Mouse (Mus musculus): ENCODE measurements at regions not wholly inside any gene's neighbourhood (a gene's known extent, or its start where the extent isn't known, plus 50 kb on each side); places are given as distances from the start of the nearest gene placed in this dataset.

DNA sequence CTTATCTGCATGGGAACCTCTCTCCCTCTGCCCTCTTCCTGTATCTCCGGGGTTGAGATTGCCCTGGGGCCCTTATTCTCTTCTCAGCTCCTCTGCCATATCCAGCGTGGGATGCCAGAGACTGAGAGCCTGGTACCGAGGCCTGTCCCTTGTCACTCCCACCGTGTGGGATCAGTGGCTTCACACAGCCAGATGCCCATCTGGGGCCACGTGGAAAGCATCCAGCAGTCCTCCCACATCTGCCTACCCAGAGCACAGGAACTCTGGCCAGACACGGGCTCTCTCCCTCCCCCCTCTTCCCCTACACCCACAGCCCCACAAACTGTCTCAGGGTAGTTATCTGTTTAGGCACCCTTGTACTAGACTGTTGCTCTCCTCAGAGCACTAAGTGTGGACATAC is 244.9 kb upstream of the Nat3 start:
- H3K27ac ChIP-seq (replicated peaks; ENCODE audit: insufficient read depth, low read depth, low read length), result no peak overlapping the region
- no peak overlapping the region for H3K9ac ChIP-seq (ENCODE audit: low read depth, low read length)
- 59% methylated on average over 6 of the region's 6 CpGs for WGBS
- H3K4me1 ChIP-seq (ENCODE audit: control insufficient read depth, insufficient read depth, low read length), result no peaks in the 10 kb centered on the region
- TF ChIP-seq CTCF (IDR thresholded peaks at IDR 0.05; ENCODE audit: low read depth, low read length) (no peak), POLR2A (IDR thresholded peaks at IDR 0.05; ENCODE audit: extremely low read depth, insufficient read depth, low read length) (no peak)
- no peak for DNase-seq (ENCODE audit: extremely low read depth, low read depth, low spot score)
- no peaks in the 10 kb centered on the region for H3K79me2 ChIP-seq (ENCODE audit: control insufficient read depth, insufficient read depth, low read length)
- H3K4me3 ChIP-seq (ENCODE audit: insufficient read depth, low read depth, low read length), result no peak overlapping the region
- H3K36me3 ChIP-seq (ENCODE audit: control insufficient read depth, insufficient read depth, low read length), result no peaks in the 10 kb centered on the region
- no peaks in the 10 kb centered on the region for H3K27me3 ChIP-seq (ENCODE audit: control insufficient read depth, insufficient read depth, low read length)

DNA sequence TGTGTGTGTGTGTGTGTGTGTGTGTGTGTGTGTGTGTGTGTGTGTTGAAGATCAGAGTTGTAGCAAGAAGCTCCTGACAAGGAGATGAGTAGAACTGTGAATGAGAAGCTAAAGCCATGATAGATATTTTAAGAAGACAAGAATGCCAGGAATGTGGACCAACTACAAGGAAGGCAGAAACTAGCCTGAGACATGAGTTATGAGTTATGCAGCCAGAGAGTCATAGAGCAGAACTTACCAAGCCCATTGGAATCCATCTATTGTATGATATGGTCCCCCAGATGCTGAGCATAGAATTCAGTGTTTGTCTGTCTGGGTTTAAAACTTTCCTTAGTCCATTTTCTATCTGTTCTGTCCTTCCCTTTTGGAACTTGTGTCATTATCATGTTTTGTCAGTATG is 244.2 kb upstream of the Nat3 start:
- no peak overlapping the region for H3K27ac ChIP-seq (replicated peaks; ENCODE audit: insufficient read depth, low read depth, low read length)
- no peaks in the 10 kb centered on the region for H3K27me3 ChIP-seq (ENCODE audit: control insufficient read depth, insufficient read depth, low read length)

GRCm38 (mm10) chr8:67310494-67310893 is 213.2 kb upstream of the Nat3 start:
- Histone ChIP-seq H3K27me3 (ENCODE audit: control insufficient read depth, insufficient read depth, low read length) (no peaks in the 10 kb centered on the region), H3K79me2 (ENCODE audit: control insufficient read depth, insufficient read depth, low read length) (no peaks in the 10 kb centered on the region), H3K9ac (ENCODE audit: low read depth, low read length) (no peak overlapping the region), H3K27ac (replicated peaks; ENCODE audit: insufficient read depth, low read depth, low read length) (no peak overlapping the region), H3K36me3 (ENCODE audit: control insufficient read depth, insufficient read depth, low read length) (no peaks in the 10 kb centered on the region), H3K4me3 (ENCODE audit: insufficient read depth, low read depth, low read length) (no peak overlapping the region), H3K4me1 (ENCODE audit: control insufficient read depth, insufficient read depth, low read length) (no peaks in the 10 kb centered on the region)
- WGBS, result 78% methylated on average over 1 of the region's 1 CpGs
- no peak for DNase-seq (ENCODE audit: extremely low read depth, low read depth, low spot score)
- no peak for TF ChIP-seq CTCF (IDR thresholded peaks at IDR 0.05; ENCODE audit: low read depth, low read length)
- no peak for TF ChIP-seq POLR2A (IDR thresholded peaks at IDR 0.05; ENCODE audit: extremely low read depth, insufficient read depth, low read length)

More for the DNA sequence above, 244.2 kb upstream of the Nat3 start:
- Histone ChIP-seq H3K4me3 (ENCODE audit: insufficient read depth, low read depth, low read length) (no peak overlapping the region), H3K79me2 (ENCODE audit: control insufficient read depth, insufficient read depth, low read length) (no peaks in the 10 kb centered on the region), H3K9ac (ENCODE audit: low read depth, low read length) (no peak overlapping the region), H3K36me3 (ENCODE audit: control insufficient read depth, insufficient read depth, low read length) (no peaks in the 10 kb centered on the region), H3K4me1 (ENCODE audit: control insufficient read depth, insufficient read depth, low read length) (no peaks in the 10 kb centered on the region)
- no peak for TF ChIP-seq CTCF (IDR thresholded peaks at IDR 0.05; ENCODE audit: low read depth, low read length)
- TF ChIP-seq POLR2A (IDR thresholded peaks at IDR 0.05; ENCODE audit: extremely low read depth, insufficient read depth, low read length), result no peak
- DNase-seq (ENCODE audit: extremely low read depth, low read depth, low spot score), result no peak

DNA sequence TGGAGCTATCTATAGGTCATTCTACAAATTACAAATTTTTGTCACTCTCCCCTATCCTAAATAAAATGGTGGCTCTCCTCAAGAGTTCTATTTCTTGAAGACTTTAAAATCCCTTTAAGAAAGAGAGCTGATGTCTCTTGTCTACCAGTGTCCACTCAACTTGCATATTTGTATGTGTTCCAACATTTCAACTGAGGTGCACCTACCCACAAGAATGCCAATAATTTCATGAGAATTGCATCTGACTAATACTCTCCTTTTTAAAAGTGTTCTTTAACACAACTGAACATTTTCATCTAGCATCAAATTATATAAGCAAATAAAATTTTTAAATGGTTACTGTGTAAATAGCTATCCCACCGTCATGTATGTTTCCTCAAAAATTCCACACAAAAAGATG is 206.3 kb upstream of the Nat3 start:
- no peak overlapping the region for H3K4me3 ChIP-seq (ENCODE audit: insufficient read depth, low read depth, low read length)
- WGBS, result 88% methylated on average over 1 of the region's 1 CpGs
- no peak overlapping the region for H3K9ac ChIP-seq (ENCODE audit: low read depth, low read length)
- no peaks in the 10 kb centered on the region for H3K36me3 ChIP-seq (ENCODE audit: control insufficient read depth, insufficient read depth, low read length)
- H3K27ac ChIP-seq (replicated peaks; ENCODE audit: insufficient read depth, low read depth, low read length), result no peak overlapping the region
- no peaks in the 10 kb centered on the region for H3K79me2 ChIP-seq (ENCODE audit: control insufficient read depth, insufficient read depth, low read length)
- no peak for DNase-seq (ENCODE audit: extremely low read depth, low read depth, low spot score)
- H3K27me3 ChIP-seq (ENCODE audit: control insufficient read depth, insufficient read depth, low read length), result no peaks in the 10 kb centered on the region
- no peak for TF ChIP-seq CTCF (IDR thresholded peaks at IDR 0.05; ENCODE audit: low read depth, low read length)
- TF ChIP-seq POLR2A (IDR thresholded peaks at IDR 0.05; ENCODE audit: extremely low read depth, insufficient read depth, low read length), result no peak
- no peaks in the 10 kb centered on the region for H3K4me1 ChIP-seq (ENCODE audit: control insufficient read depth, insufficient read depth, low read length)

- Histone ChIP-seq H3K79me2 (ENCODE audit: control insufficient read depth, insufficient read depth, low read length) (no peaks in the 10 kb centered on the region), H3K27me3 (ENCODE audit: control insufficient read depth, insufficient read depth, low read length) (no peaks in the 10 kb centered on the region), H3K27ac (replicated peaks; ENCODE audit: insufficient read depth, low read depth, low read length) (no peak overlapping the region), H3K9ac (ENCODE audit: low read depth, low read length) (no peak overlapping the region), H3K4me3 (ENCODE audit: insufficient read depth, low read depth, low read length) (no peak overlapping the region), H3K36me3 (ENCODE audit: control insufficient read depth, insufficient read depth, low read length) (no peaks in the 10 kb centered on the region), H3K4me1 (ENCODE audit: control insufficient read depth, insufficient read depth, low read length) (no peaks in the 10 kb centered on the region)
- TF ChIP-seq POLR2A (IDR thresholded peaks at IDR 0.05; ENCODE audit: extremely low read depth, insufficient read depth, low read length) (no peak), CTCF (IDR thresholded peaks at IDR 0.05; ENCODE audit: low read depth, low read length) (no peak)
- WGBS, result 87% methylated on average over 10 of the region's 10 CpGs
- no peak for DNase-seq (ENCODE audit: extremely low read depth, low read depth, low spot score)
These were observed 205.0 kb upstream of the Nat3 start for GRCm38 (mm10) chr8:67318675-67319074.

DNA sequence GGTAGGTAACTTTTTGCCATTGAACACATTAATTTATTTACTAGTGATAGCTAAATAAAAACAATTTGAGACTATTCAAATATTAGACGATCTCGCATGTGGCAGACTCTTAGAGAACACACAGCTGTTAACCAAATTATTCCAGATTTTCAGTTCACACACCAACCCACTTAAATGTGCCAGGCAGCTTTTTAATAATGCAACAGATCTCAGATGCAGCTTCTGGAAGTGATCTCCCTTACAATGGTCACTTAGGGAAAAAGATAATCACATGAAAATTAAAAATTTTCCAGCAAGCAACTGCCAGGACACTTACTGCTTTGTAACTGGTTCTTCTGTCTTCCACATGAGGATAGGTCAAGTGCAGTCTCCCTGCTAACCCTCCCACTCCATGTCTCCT is 203.1 kb upstream of the Nat3 start:
- Histone ChIP-seq H3K79me2 (ENCODE audit: control insufficient read depth, insufficient read depth, low read length) (no peaks in the 10 kb centered on the region), H3K4me1 (ENCODE audit: control insufficient read depth, insufficient read depth, low read length) (no peaks in the 10 kb centered on the region), H3K27ac (replicated peaks; ENCODE audit: insufficient read depth, low read depth, low read length) (no peak overlapping the region), H3K27me3 (ENCODE audit: control insufficient read depth, insufficient read depth, low read length) (no peaks in the 10 kb centered on the region), H3K36me3 (ENCODE audit: control insufficient read depth, insufficient read depth, low read length) (no peaks in the 10 kb centered on the region), H3K4me3 (ENCODE audit: insufficient read depth, low read depth, low read length) (no peak overlapping the region), H3K9ac (ENCODE audit: low read depth, low read length) (no peak overlapping the region)
- 87% methylated on average over 2 of the region's 2 CpGs for WGBS
- TF ChIP-seq CTCF (IDR thresholded peaks at IDR 0.05; ENCODE audit: low read depth, low read length) (no peak), POLR2A (IDR thresholded peaks at IDR 0.05; ENCODE audit: extremely low read depth, insufficient read depth, low read length) (no peak)
- no peak for DNase-seq (ENCODE audit: extremely low read depth, low read depth, low spot score)
